ENCODE assay signal across 8 mouse cellular contexts in the genomic region with DNA sequence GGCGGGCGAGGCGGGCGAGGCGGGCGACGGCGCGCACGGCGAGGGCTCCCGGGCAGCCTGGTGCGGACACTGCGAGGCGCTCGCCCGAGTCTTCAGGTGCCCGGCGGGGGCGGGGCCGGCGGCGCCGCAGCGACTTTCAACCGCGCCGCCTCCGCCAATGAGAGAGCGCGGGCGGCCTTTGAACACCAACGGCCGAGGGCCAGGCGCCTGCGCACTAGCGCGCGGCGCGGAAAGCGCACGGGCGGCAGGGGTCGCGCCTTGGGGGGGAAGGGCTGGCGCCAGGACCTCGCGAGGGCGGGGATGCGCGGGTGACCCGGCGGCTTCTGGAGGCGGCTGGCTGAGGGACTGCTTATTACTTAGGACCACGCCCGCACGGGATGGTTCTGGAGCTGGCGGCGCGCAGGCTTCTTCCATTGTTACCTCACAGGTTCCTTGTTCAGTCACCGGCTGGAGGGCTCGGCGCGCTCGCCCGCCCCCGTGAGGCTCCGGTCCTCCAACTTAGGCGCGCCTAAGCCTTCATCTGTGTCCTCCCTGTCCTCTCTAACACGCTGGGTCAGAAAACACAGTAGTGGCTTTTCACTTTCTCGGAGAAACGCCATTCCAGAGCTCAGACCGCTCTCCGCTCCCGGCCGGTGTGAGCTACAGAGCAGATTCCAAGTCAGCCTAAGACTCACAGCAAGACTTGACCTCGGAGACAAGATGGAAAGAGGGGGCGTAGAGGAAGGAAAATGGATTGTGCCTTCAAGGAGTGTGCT. TPM values are rescaled to one million over a fixed set of nuclear protein-coding genes. Genes with fewer than 3 reads are reported as not detected.
DNase-seq lines count a peak whose midpoint lies in the region; ATAC-seq and TF ChIP-seq lines count a peak whose summit lies in the region.

A gene (minus strand): TSS at position 111 of the 755 bp plus-strand sequence.

- H3K27ac ChIP-seq in heart, embryonic 12.5 days (ENCODE audit: poor library complexity, severe bottlenecking) = peak within 1 kb of the TSS; percentile 96
- peak within 1 kb of the TSS; percentile 99 for H3K27ac ChIP-seq in kidney, embryonic 16.5 days (ENCODE audit: low read length)
- H3K27ac ChIP-seq in liver, adult 2 months (replicated peaks; ENCODE audit: insufficient read depth, low read depth, low read length) = no peak within 1 kb of the TSS

- H3K9ac ChIP-seq in heart, embryonic 12.5 days = peak within 1 kb of the TSS; percentile 94
- peak within 1 kb of the TSS; percentile 98 for H3K9ac ChIP-seq in kidney, embryonic 16.5 days (replicated peaks; ENCODE audit: low read length)
- peak within 1 kb of the TSS; percentile 77 for H3K9ac ChIP-seq in liver, adult 2 months (ENCODE audit: low read depth, low read length)

- H3K79me2 ChIP-seq in liver, adult 2 months (ENCODE audit: control insufficient read depth, insufficient read depth, low read length) = no peaks in the 10 kb centered on the region

- H3K36me3 ChIP-seq in erythroblast, embryonic 14.5 days (ENCODE audit: control insufficient read depth) = peaks cover 59% of the 10 kb centered on the region
- peaks cover 12% of the 10 kb centered on the region for H3K36me3 ChIP-seq in heart, embryonic 12.5 days
- peaks cover 7% of the 10 kb centered on the region; the same call in 1 of the 2 replicates for H3K36me3 ChIP-seq in kidney, embryonic 16.5 days (ENCODE audit: insufficient read depth, low read length)
- no peaks in the 10 kb centered on the region for H3K36me3 ChIP-seq in liver, adult 2 months (ENCODE audit: control insufficient read depth, insufficient read depth, low read length)

- TF ChIP-seq POLR2A in liver, adult 2 months (IDR thresholded peaks at IDR 0.05; ENCODE audit: extremely low read depth, insufficient read depth, low read length) = no peak

- H3K4me3 ChIP-seq in erythroblast, embryonic 14.5 days (replicated peaks) = peak within 1 kb of the TSS; percentile 79
- peak within 1 kb of the TSS; percentile 82 for H3K4me3 ChIP-seq in heart, embryonic 12.5 days
- peak within 1 kb of the TSS; percentile 77 for H3K4me3 ChIP-seq in kidney, embryonic 16.5 days (ENCODE audit: low read length)
- H3K4me3 ChIP-seq in liver, adult 2 months (ENCODE audit: insufficient read depth, low read depth, low read length) = peak within 1 kb of the TSS; percentile 80

- peak; percentile 95 for ATAC-seq in heart, embryonic 12.5 days (ENCODE audit: insufficient number of reproducible peaks, low FRiP score)
- ATAC-seq in kidney, embryonic 16.5 days (ENCODE audit: low FRiP score, low TSS enrichment) = peak; percentile 97
- ATAC-seq in monocyte, adult 5-6 weeks (replicated peaks; ENCODE audit: insufficient number of reproducible peaks, low FRiP score, low TSS enrichment, poor library complexity, severe bottlenecking) = peak; percentile 57

- peak within 1 kb of the TSS; percentile 83 for H3K4me2 ChIP-seq in heart, embryonic 12.5 days
- H3K4me2 ChIP-seq in kidney, embryonic 16.5 days (replicated peaks; ENCODE audit: low read depth, low read length) = peak within 1 kb of the TSS; percentile 72

- under 1% methylated on average over 79 of the region's 80 CpGs for WGBS in heart, embryonic 12.5 days
- WGBS in kidney, embryonic 16.5 days = under 1% methylated on average over 55 of the region's 80 CpGs
- under 1% methylated on average over 71 of the region's 80 CpGs for WGBS in liver, adult 2 months

- peaks cover 55% of the 10 kb centered on the region for H3K4me1 ChIP-seq in erythroblast, embryonic 14.5 days (ENCODE audit: control insufficient read depth)
- peaks cover 23% of the 10 kb centered on the region for H3K4me1 ChIP-seq in heart, embryonic 12.5 days (replicated peaks)
- H3K4me1 ChIP-seq in kidney, embryonic 16.5 days (ENCODE audit: insufficient read depth, low read length) = peaks cover 29% of the 10 kb centered on the region
- peaks cover 3% of the 10 kb centered on the region for H3K4me1 ChIP-seq in liver, adult 2 months (ENCODE audit: control insufficient read depth, insufficient read depth, low read length)

- DNase-seq in CD4-positive, CD25-positive, alpha-beta regulatory T cell, adult 2 months (ENCODE audit: low read depth, low spot score) = peak; percentile 92
- DNase-seq in brain, embryonic 18.5 days (ENCODE audit: low read depth, low spot score) = peak; percentile 86
- peak; percentile 41 for DNase-seq in liver, adult 2 months (ENCODE audit: extremely low read depth, low read depth, low spot score)
- DNase-seq in spleen, postnatal 36 days (ENCODE audit: low spot score in 2 of 2) = peak; percentile 93 to 94

- no peaks in the 10 kb centered on the region for H3K27me3 ChIP-seq in erythroblast, embryonic 14.5 days (ENCODE audit: control insufficient read depth)
- H3K27me3 ChIP-seq in heart, embryonic 12.5 days (replicated peaks) = no peaks in the 10 kb centered on the region
- H3K27me3 ChIP-seq in kidney, embryonic 16.5 days (ENCODE audit: insufficient read depth, low read length) = no peaks in the 10 kb centered on the region
- peaks cover 3% of the 10 kb centered on the region; the same call in 1 of the 2 replicates for H3K27me3 ChIP-seq in liver, adult 2 months (ENCODE audit: control insufficient read depth, insufficient read depth, low read length)

- no peak for TF ChIP-seq CTCF in liver, adult 2 months (IDR thresholded peaks at IDR 0.05; ENCODE audit: low read depth, low read length)

- H3K9me3 ChIP-seq in erythroblast, embryonic 14.5 days (ENCODE audit: control insufficient read depth, low read length) = no peaks in the 10 kb centered on the region
- H3K9me3 ChIP-seq in heart, embryonic 12.5 days (replicated peaks) = no peaks in the 10 kb centered on the region
- 0 out of 2 replicates have a peak, but pooled peaks cover 3% of the 10 kb centered on the region for H3K9me3 ChIP-seq in kidney, embryonic 16.5 days (ENCODE audit: low read length)

RNA-seq across cellular contexts. Expression of the gene that starts here (rescaled TPM):
- 3.3 and 9.0 TPM in 2 replicates for polyA plus RNA-seq in erythroblast, embryonic 14.5 days (2012)
- 100 and 105 TPM in 2 replicates for polyA plus RNA-seq in heart, embryonic 12.5 days (2016; fragmentation: Nextera tagmentation; extraction: Ambion mirVana)
- 115 and 129 TPM in 2 replicates for polyA plus RNA-seq in kidney, embryonic 16.5 days (2015; fragmentation: Nextera tagmentation; extraction: Ambion mirVana)
- 0.28 and 0.74 TPM in 2 replicates for total RNA-seq in liver, adult 2 months (2014; rRNA removed)
- 0.04 and 0.05 TPM in 2 replicates for polyA plus RNA-seq in liver, adult 2 months (2012; rRNA removed)
- total RNA-seq in monocyte, adult 5-6 weeks (2017) = 10.0 to 13.3 TPM (median 10.2 TPM) in 3 replicates

Comparison
In these comparisons a context has a peak if more than half of its experiments do, and no peak if none do; other contexts are left out.
1. RNA of the gene that starts here (polyA plus RNA-seq): 115 to 129 TPM in kidney, embryonic 16.5 days and 100 to 105 TPM in heart, embryonic 12.5 days; 3.3 to 9.0 TPM in erythroblast, embryonic 14.5 days and 0.04 to 0.05 TPM in liver, adult 2 months; every median in the first group is over 10 times any median in the second.
2. Peak in DNase-seq, H3K4me3 ChIP-seq and H3K9ac ChIP-seq in liver, adult 2 months; RNA of the gene not detected or under 1 TPM.
3. DNase-seq: peak in every context shown above with its lines; median percentile 94 in spleen, postnatal 36 days; 92 in CD4-positive, CD25-positive, alpha-beta regulatory T cell, adult 2 months; 86 in brain, embryonic 18.5 days; 41 in liver, adult 2 months.
4. Peak in every context shown above with its lines, with median percentiles within 50 percentile points of each other: H3K4me3 ChIP-seq, ATAC-seq and H3K9ac ChIP-seq.